Mouse (Mus musculus): Measurements from ENCODE around the gene Slc4a4.

The Slc4a4 gene

GRCm38 (mm10) chr5:88999793-89000192 is 113.2 kb downstream of the Slc4a4 start:
- no peak for DNase-seq (ENCODE audit: low read depth, low spot score)

GRCm38 (mm10) chr5:89000598-89000997 is 114.0 kb downstream of the Slc4a4 start:
- no peak for DNase-seq (ENCODE audit: low read depth, low spot score)

GRCm38 (mm10) chr5:89010116-89010515 is 123.5 kb downstream of the Slc4a4 start:
- no peak for DNase-seq (ENCODE audit: low read depth, low spot score)

- no peak for DNase-seq (ENCODE audit: low read depth, low spot score)
Observed at GRCm38 (mm10) chr5:89012456-89012855, 125.8 kb downstream of the Slc4a4 start.

- DNase-seq (ENCODE audit: low read depth, low spot score) = no peak
Observed at GRCm38 (mm10) chr5:89014782-89015181, 128.2 kb downstream of the Slc4a4 start.

GRCm38 (mm10) chr5:89015878-89016277 is 129.3 kb downstream of the Slc4a4 start:
- no peak for DNase-seq (ENCODE audit: low read depth, low spot score)

- DNase-seq (ENCODE audit: low read depth, low spot score) = no peak
Observed at GRCm38 (mm10) chr5:89018537-89018936, 131.9 kb downstream of the Slc4a4 start.

- no peak for DNase-seq (ENCODE audit: low read depth, low spot score)
Observed at GRCm38 (mm10) chr5:89024413-89024812, 137.8 kb downstream of the Slc4a4 start.

GRCm38 (mm10) chr5:89027518-89028085 is 141.0 kb downstream of the Slc4a4 start:
- no peak for DNase-seq (ENCODE audit: low read depth, low spot score)

GRCm38 (mm10) chr5:89032647-89033046 is 146.0 kb downstream of the Slc4a4 start:
- DNase-seq (ENCODE audit: low read depth, low spot score) = no peak

- DNase-seq (ENCODE audit: low read depth, low spot score) = no peak
Observed at GRCm38 (mm10) chr5:89033256-89033655, 146.6 kb downstream of the Slc4a4 start.

- no peak for DNase-seq (ENCODE audit: low read depth, low spot score)
Observed at GRCm38 (mm10) chr5:89036147-89036546, 149.5 kb downstream of the Slc4a4 start.

- DNase-seq (ENCODE audit: low read depth, low spot score) = no peak
Observed at GRCm38 (mm10) chr5:89040814-89041213, 154.2 kb downstream of the Slc4a4 start.

GRCm38 (mm10) chr5:89043846-89044245 is 157.2 kb downstream of the Slc4a4 start:
- no peak for DNase-seq (ENCODE audit: low read depth, low spot score)

GRCm38 (mm10) chr5:89044801-89045200 is 158.2 kb downstream of the Slc4a4 start:
- no peak for DNase-seq (ENCODE audit: low read depth, low spot score)

GRCm38 (mm10) chr5:89051577-89051976 is 165.0 kb downstream of the Slc4a4 start:
- no peak for DNase-seq (ENCODE audit: low read depth, low spot score)

- no peak for DNase-seq (ENCODE audit: low read depth, low spot score)
Observed at GRCm38 (mm10) chr5:89052230-89052629, 165.6 kb downstream of the Slc4a4 start.

GRCm38 (mm10) chr5:89055656-89056055 is 169.0 kb downstream of the Slc4a4 start:
- DNase-seq (ENCODE audit: low read depth, low spot score) = no peak

GRCm38 (mm10) chr5:89056370-89056769 is 169.8 kb downstream of the Slc4a4 start:
- no peak for DNase-seq (ENCODE audit: low read depth, low spot score)

GRCm38 (mm10) chr5:89061097-89061496 is 174.5 kb downstream of the Slc4a4 start:
- no peak for DNase-seq (ENCODE audit: low read depth, low spot score)

- DNase-seq (ENCODE audit: low read depth, low spot score) = no peak
Observed at GRCm38 (mm10) chr5:89062286-89062685, 175.7 kb downstream of the Slc4a4 start.

GRCm38 (mm10) chr5:89067111-89067510 is 180.5 kb downstream of the Slc4a4 start:
- DNase-seq (ENCODE audit: low read depth, low spot score) = no peak

- DNase-seq (ENCODE audit: low read depth, low spot score) = no peak
Observed at GRCm38 (mm10) chr5:89068072-89068471, 181.5 kb downstream of the Slc4a4 start.

- no peak for DNase-seq (ENCODE audit: low read depth, low spot score)
Observed at GRCm38 (mm10) chr5:89070051-89070450, 183.4 kb downstream of the Slc4a4 start.
